Mouse (Mus musculus): ENCODE data around the gene Actr8. TPM values are rescaled to one million over a fixed set of nuclear protein-coding genes. Genes with fewer than 3 reads are reported as not detected.

Actr8 gene
- polyA plus RNA-seq, 1 experiment from 2014 or later: 62.5 TPM

DNA sequence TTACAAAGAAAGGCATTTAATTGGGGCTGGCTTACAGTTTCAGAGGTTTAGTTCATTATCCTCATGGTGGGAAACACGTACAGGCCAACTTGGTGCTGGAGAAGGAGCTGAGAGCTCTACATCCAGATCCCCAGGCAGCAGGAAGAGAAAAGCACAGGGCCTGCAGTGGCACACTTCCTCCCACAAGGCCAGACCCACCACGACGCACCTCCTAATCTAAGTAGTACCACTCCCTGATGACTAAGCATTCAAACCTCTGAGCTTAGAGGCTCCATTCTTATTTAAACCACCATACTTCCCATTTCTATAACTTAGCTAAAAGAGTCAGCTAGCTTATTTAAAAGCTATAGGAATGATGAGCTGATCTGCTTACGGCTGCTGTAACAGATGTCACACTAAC lies 27.3 kb upstream of the Actr8 start:
- H3K27ac ChIP-seq (ENCODE audit: low read depth, low read length): no peak overlapping the region
- no peaks in the 10 kb centered on the region for H3K9me3 ChIP-seq (ENCODE audit: control insufficient read depth, low read length)
- no peaks in the 10 kb centered on the region for H3K4me1 ChIP-seq (ENCODE audit: control insufficient read depth, insufficient read depth, low read length)
- H3K9ac ChIP-seq (ENCODE audit: low read depth, low read length): no peak overlapping the region
- H3K4me2 ChIP-seq (replicated peaks; ENCODE audit: low read depth, low read length): no peak overlapping the region
- no peaks in the 10 kb centered on the region for H3K27me3 ChIP-seq (ENCODE audit: control insufficient read depth, insufficient read depth, low read length)
- H3K4me3 ChIP-seq (ENCODE audit: low read length): no peak overlapping the region
- ATAC-seq (ENCODE audit: low FRiP score, low TSS enrichment): no peak
- WGBS: 85% methylated on average over 4 of the region's 4 CpGs
- no peaks in the 10 kb centered on the region for H3K36me3 ChIP-seq (ENCODE audit: control insufficient read depth, insufficient read depth, low read length)

DNA sequence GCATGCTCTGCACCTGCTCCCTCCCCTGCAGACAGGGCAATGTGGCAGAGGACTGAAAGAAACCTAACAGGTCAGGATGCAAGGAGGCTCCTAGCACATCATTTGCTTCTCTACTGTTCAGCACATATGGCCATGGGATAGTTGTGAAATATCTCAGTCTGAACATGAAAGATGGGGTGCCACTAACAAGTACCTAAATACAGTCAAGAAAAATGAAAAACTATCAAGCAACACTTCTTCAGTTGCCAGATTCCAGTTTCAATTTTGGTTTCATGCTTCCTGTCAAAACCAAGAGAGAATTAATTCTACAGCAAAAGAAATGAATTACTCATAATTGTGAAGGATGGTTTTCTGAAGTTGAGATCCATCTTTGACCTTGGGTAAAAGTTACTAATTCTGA lies 20.7 kb upstream of the Actr8 start:
- Histone ChIP-seq H3K4me2 (replicated peaks; ENCODE audit: low read depth, low read length) (no peak overlapping the region), H3K4me1 (ENCODE audit: control insufficient read depth, insufficient read depth, low read length) (no peaks in the 10 kb centered on the region), H3K36me3 (ENCODE audit: control insufficient read depth, insufficient read depth, low read length) (no peaks in the 10 kb centered on the region), H3K9ac (ENCODE audit: low read depth, low read length) (no peak overlapping the region), H3K4me3 (ENCODE audit: low read length) (no peak overlapping the region), H3K27me3 (ENCODE audit: control insufficient read depth, insufficient read depth, low read length) (no peaks in the 10 kb centered on the region), H3K9me3 (ENCODE audit: control insufficient read depth, low read length) (no peaks in the 10 kb centered on the region), H3K27ac (ENCODE audit: low read depth, low read length) (no peak overlapping the region)
- no peak for ATAC-seq (ENCODE audit: low FRiP score, low TSS enrichment)

DNA sequence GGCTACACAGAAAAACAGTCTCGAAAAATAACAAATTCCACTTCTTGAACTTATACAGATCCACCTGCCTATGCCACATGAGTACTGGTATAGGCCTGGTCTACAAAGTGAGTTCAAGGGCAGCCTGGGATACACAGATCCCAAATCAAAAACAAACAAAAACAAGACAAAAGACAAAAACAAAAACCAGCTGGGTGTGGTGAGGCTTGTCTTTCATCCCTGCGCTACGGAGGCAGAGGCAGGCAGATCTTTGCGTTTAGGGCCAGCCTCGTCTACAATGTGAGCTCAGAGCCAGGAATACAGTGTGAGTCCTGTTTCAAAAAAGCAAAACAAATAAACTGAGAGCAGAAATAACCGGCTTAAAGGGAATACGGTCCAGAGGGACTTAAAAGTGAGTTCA lies 10.5 kb upstream of the Actr8 start:
- Histone ChIP-seq H3K4me1 (ENCODE audit: control insufficient read depth, insufficient read depth, low read length) (peaks cover 12% of the 10 kb centered on the region), H3K9ac (ENCODE audit: low read depth, low read length) (peak overlapping the region; percentile 45; the same call in 1 of the 2 replicates), H3K4me3 (ENCODE audit: low read length) (peak overlapping the region; percentile 90), H3K27ac (ENCODE audit: low read depth, low read length) (peak overlapping the region; percentile 73), H3K4me2 (replicated peaks; ENCODE audit: low read depth, low read length) (peak overlapping the region; percentile 64), H3K27me3 (ENCODE audit: control insufficient read depth, insufficient read depth, low read length) (no peaks in the 10 kb centered on the region), H3K9me3 (ENCODE audit: control insufficient read depth, low read length) (0 out of 2 replicates have a peak, but pooled peaks cover 1% of the 10 kb centered on the region), H3K36me3 (ENCODE audit: control insufficient read depth, insufficient read depth, low read length) (peaks cover 27% of the 10 kb centered on the region)
- 55% methylated on average over 7 of the region's 7 CpGs for WGBS
- peak; percentile 5; the same call in 1 of the 2 replicates for ATAC-seq (ENCODE audit: low FRiP score, low TSS enrichment)

DNA sequence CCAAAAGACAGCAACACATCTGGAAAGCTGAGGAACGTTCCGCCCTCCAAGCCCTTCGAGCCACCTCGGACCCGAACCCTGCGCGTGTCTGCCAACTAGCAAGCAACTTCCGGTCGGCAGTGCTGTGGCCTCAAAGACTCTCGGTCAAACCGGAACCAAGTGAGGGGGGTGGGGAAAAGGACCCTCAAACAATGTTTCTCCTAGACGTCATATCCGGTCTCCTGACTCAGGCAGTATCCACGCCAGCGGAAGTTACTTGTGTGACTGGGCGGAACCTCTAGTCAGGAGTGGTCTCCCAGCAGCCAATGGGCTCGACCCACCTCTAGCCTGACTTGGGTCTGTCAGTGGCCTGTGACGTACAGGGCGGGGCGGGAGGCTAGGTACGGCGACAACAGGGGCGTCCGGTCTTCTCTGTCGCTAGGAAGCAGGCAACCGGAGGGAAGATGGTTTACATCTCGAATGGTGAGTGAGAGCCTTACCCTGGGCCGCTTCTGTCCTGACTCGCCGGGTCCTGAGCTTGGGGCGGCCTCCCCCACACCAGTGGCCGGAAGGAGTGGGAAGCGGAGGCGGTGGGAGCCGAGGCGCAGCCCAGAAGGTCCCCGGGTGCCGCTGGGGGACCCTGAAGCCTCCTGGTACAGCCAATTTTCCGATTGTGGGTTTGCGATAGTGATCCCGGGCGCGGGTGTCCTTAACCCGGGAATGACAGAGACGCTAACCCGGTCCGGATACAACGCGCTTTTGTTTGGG lies 9.9 kb upstream of the Actr8 start, which contains the start of gene Selenok:
Gene Selenok, plus strand, starts transcription at position 234 of the 747 bp plus-strand sequence.
- H3K27me3 ChIP-seq (ENCODE audit: control insufficient read depth, insufficient read depth, low read length): no peaks in the 10 kb centered on the region

DNA sequence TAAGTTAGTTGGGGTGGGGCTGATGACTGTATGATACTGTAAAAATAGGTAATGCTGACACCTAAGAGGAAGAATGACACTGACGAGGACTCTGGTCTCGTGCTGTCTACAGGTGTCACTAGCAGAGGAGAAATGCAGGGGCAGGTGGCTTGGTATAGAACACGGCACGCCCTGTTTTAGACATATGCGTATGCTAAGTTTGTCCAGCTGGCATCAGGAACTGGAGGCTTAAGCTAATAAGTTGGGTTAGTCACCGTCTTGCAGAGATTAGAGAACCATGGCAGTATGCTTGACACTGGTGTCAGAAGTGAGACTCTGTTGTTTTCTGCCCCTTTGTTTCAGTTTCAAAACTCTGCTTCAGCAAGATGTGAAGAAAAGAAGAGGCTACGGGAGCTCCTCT lies 6.7 kb upstream of the Actr8 start:
- ATAC-seq (ENCODE audit: low FRiP score, low TSS enrichment): no peak
- 96% methylated on average over 7 of the region's 7 CpGs for WGBS
- H3K36me3 ChIP-seq (ENCODE audit: control insufficient read depth, insufficient read depth, low read length): peaks cover 54% of the 10 kb centered on the region

More for the DNA sequence above, 9.9 kb upstream of the Actr8 start, which contains the start of gene Selenok:
- Histone ChIP-seq H3K4me2 (replicated peaks; ENCODE audit: low read depth, low read length) (peak within 1 kb of the TSS; percentile 64), H3K4me1 (ENCODE audit: control insufficient read depth, insufficient read depth, low read length) (peaks cover 12% of the 10 kb centered on the region), H3K4me3 (ENCODE audit: low read length) (peak within 1 kb of the TSS; percentile 90), H3K36me3 (ENCODE audit: control insufficient read depth, insufficient read depth, low read length) (peaks cover 33% of the 10 kb centered on the region), H3K9ac (ENCODE audit: low read depth, low read length) (peak within 1 kb of the TSS; percentile 93), H3K9me3 (ENCODE audit: control insufficient read depth, low read length) (no peaks in the 10 kb centered on the region), H3K27ac (ENCODE audit: low read depth, low read length) (peak within 1 kb of the TSS; percentile 73)
- under 1% methylated on average over 49 of the region's 49 CpGs for WGBS
- ATAC-seq (ENCODE audit: low FRiP score, low TSS enrichment): peak; percentile 100

DNA sequence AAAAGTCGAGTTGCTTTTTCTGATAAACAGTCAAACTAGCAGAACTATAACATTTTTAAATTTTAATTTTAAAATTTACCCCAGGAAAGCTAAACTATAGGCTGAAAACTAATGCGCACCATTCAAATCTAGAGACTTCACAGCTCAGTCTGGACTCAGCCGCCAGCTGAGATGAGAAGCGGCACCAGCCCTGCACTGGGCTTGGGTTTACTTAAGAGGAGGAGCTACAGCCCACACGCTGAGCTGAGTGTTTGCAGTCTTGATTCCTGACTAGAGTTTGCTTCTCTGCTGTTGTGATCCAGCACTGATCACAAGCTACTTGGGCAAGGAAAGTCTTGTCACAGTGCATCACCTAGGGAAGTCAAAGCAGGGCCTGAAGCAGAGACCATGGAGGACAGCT lies 6.1 kb upstream of the Actr8 start:
- H3K4me1 ChIP-seq (ENCODE audit: control insufficient read depth, insufficient read depth, low read length): peaks cover 12% of the 10 kb centered on the region
- H3K27ac ChIP-seq (ENCODE audit: low read depth, low read length): no peak overlapping the region
- no peaks in the 10 kb centered on the region for H3K9me3 ChIP-seq (ENCODE audit: control insufficient read depth, low read length)
- H3K9ac ChIP-seq (ENCODE audit: low read depth, low read length): no peak overlapping the region
- peaks cover 54% of the 10 kb centered on the region for H3K36me3 ChIP-seq (ENCODE audit: control insufficient read depth, insufficient read depth, low read length)
- no peak overlapping the region for H3K4me3 ChIP-seq (ENCODE audit: low read length)
- no peaks in the 10 kb centered on the region for H3K27me3 ChIP-seq (ENCODE audit: control insufficient read depth, insufficient read depth, low read length)
- no peak overlapping the region for H3K4me2 ChIP-seq (replicated peaks; ENCODE audit: low read depth, low read length)
- 95% methylated on average over 5 of the region's 5 CpGs for WGBS
- no peak for ATAC-seq (ENCODE audit: low FRiP score, low TSS enrichment)

More for the DNA sequence above, 6.7 kb upstream of the Actr8 start:
- Histone ChIP-seq H3K27me3 (ENCODE audit: control insufficient read depth, insufficient read depth, low read length) (no peaks in the 10 kb centered on the region), H3K27ac (ENCODE audit: low read depth, low read length) (no peak overlapping the region), H3K9ac (ENCODE audit: low read depth, low read length) (no peak overlapping the region), H3K4me1 (ENCODE audit: control insufficient read depth, insufficient read depth, low read length) (peaks cover 12% of the 10 kb centered on the region), H3K4me2 (replicated peaks; ENCODE audit: low read depth, low read length) (no peak overlapping the region), H3K4me3 (ENCODE audit: low read length) (no peak overlapping the region), H3K9me3 (ENCODE audit: control insufficient read depth, low read length) (no peaks in the 10 kb centered on the region)

DNA sequence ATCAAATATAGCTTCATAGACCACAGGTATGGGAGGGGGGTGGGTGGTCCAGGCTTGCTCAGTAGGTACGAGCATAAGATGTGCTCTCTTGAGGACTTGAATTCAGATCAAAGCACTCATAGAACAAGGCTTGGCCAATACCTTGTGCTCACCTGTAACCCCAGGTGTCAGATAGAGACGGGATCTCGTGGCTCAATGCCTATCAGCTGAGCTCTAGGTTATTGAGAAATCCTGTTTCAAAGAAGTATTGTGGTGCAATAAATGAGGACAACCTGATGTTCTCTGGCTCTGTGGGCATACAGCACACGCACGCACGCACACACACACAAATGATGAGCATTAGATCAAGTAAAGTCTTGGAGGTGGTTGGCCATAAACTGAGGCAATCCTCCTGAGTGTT lies 1.2 kb upstream of the Actr8 start:
- Histone ChIP-seq H3K9me3 (ENCODE audit: control insufficient read depth, low read length) (no peaks in the 10 kb centered on the region), H3K27ac (ENCODE audit: low read depth, low read length) (no peak overlapping the region), H3K4me3 (ENCODE audit: low read length) (no peak overlapping the region), H3K4me2 (replicated peaks; ENCODE audit: low read depth, low read length) (no peak overlapping the region), H3K27me3 (ENCODE audit: control insufficient read depth, insufficient read depth, low read length) (no peaks in the 10 kb centered on the region), H3K4me1 (ENCODE audit: control insufficient read depth, insufficient read depth, low read length) (peaks cover 9% of the 10 kb centered on the region; the same call in 1 of the 2 replicates), H3K9ac (ENCODE audit: low read depth, low read length) (no peak overlapping the region), H3K36me3 (ENCODE audit: control insufficient read depth, insufficient read depth, low read length) (peaks cover 53% of the 10 kb centered on the region)
- ATAC-seq (ENCODE audit: low FRiP score, low TSS enrichment): no peak
- WGBS: 97% methylated on average over 6 of the region's 6 CpGs

DNA sequence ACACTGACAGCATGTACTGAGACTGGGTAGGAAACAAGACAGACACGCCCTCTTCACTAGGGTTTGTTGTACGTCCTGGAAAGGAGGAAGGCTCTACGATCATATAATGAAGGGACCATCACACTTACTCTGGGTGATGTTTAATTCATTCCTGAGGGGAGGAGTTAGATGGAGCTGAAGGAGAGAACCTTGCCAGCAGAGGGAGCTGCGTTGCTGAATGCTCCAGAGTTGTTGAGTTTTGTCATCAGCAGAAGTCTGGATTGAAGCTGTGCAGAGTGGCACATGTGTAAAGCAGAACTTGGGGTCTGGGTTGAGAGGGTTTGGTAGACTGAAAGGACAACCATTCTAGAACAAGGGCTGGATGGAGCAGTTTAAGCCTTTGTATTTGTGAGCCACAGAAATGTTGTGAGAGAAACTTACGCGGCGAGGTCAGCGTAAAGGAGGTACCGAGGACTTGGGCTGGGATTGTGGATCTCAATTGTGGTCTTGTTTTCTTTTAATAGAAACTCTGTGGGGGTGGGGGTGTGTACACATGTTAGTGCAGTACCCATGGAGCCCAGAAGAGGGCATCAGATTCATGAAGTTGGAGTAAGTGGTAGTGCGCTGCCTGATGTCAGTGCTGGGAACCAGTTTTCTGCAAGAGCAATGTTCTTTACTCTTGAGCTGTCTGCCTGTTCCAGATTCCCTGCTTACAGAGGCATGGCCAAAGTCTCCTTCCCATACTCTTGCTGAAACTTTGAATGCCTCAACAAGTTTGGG lies 2.5 kb downstream of the Actr8 start:
- Histone ChIP-seq H3K4me3 (ENCODE audit: low read length) (no peak overlapping the region), H3K9ac (ENCODE audit: low read depth, low read length) (no peak overlapping the region), H3K27me3 (ENCODE audit: control insufficient read depth, insufficient read depth, low read length) (no peaks in the 10 kb centered on the region), H3K27ac (ENCODE audit: low read depth, low read length) (no peak overlapping the region), H3K4me1 (ENCODE audit: control insufficient read depth, insufficient read depth, low read length) (peaks cover 9% of the 10 kb centered on the region; the same call in 1 of the 2 replicates), H3K4me2 (replicated peaks; ENCODE audit: low read depth, low read length) (no peak overlapping the region), H3K9me3 (ENCODE audit: control insufficient read depth, low read length) (no peaks in the 10 kb centered on the region), H3K36me3 (ENCODE audit: control insufficient read depth, insufficient read depth, low read length) (peaks cover 60% of the 10 kb centered on the region)
- no peak for ATAC-seq (ENCODE audit: low FRiP score, low TSS enrichment)
- WGBS: 96% methylated on average over 10 of the region's 10 CpGs

DNA sequence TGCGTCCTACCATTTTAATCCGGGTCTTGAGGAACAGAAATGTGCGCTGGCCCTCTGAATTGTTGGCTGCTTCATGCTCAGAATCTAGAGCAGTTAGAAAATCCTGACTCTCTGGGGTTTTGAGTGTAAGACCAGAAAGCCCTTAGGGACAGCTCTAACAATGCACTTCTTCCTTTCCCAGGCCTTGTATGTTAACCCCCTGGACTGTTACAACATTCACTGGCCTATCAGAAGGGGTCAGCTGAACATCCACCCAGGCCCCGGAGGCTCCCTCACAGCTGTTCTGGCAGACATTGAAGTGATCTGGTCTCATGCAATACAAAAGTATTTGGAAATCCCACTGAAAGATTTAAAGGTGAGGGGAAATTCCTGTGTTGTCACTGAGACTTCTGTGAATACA lies 8.0 kb downstream of the Actr8 start:
- Histone ChIP-seq H3K36me3 (ENCODE audit: control insufficient read depth, insufficient read depth, low read length) (peaks cover 98% of the 10 kb centered on the region), H3K4me2 (replicated peaks; ENCODE audit: low read depth, low read length) (no peak overlapping the region), H3K4me3 (ENCODE audit: low read length) (no peak overlapping the region), H3K9me3 (ENCODE audit: control insufficient read depth, low read length) (no peaks in the 10 kb centered on the region), H3K4me1 (ENCODE audit: control insufficient read depth, insufficient read depth, low read length) (no peaks in the 10 kb centered on the region), H3K27ac (ENCODE audit: low read depth, low read length) (no peak overlapping the region), H3K27me3 (ENCODE audit: control insufficient read depth, insufficient read depth, low read length) (no peaks in the 10 kb centered on the region), H3K9ac (ENCODE audit: low read depth, low read length) (no peak overlapping the region)
- ATAC-seq (ENCODE audit: low FRiP score, low TSS enrichment): no peak
- WGBS: 95% methylated on average over 4 of the region's 4 CpGs
